ENCODE assay signal across 15 mouse cellular contexts in the genomic region with DNA sequence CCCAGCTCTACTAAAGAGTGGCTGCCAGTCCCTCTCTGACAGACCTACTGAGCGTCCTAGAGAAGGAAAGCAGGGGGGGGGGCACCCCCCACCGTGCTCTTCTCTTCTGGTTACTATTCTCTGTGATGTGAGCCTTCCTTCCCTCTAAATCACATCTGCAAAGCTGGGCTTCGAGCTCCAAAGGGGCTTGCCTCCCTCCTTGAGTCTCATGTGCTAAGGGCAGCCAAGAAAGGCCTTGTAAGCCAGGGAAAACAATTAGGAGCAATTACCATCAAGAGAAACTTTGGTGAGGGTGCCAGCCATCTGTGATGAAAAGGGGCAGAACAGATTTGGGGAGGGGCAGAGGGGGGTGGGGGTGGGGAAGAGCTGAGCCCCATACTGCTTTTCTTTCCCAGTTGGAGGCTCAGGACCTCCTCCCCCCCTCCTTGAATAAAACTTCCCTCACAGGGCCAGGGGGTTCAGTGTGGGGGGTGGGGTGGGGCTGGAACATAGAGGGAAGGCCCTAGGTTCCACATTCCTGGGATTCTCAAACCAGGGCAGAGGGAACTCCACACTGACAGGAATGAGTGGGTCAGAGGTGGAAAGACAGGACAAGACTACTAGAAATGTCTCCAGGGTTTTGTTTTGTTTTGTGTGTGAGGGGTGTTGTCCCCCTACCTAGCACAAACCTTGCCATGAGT. TPM values are rescaled to one million over a fixed set of nuclear protein-coding genes. Genes with fewer than 3 reads are reported as not detected.
DNase-seq lines count a peak whose midpoint lies in the region; ATAC-seq lines count a peak whose summit lies in the region.
"Had no signal": no experiment of that assay in that cellular context is flagged by ENCODE, and none has a peak within 500 bp of the region (broad histone marks: within the 10 kb centered on the region; RNA-seq: fewer than 3 reads in every experiment).

No protein-coding gene starts in this region.

- H3K4me2 ChIP-seq in midbrain, embryonic 11.5 days = no peak overlapping the region
- no peak overlapping the region for H3K4me2 ChIP-seq in midbrain, embryonic 16.5 days (ENCODE audit: low read length)
- H3K4me2 ChIP-seq in embryonic facial prominence, embryonic 11.5 days (ENCODE audit: low read depth, low read length) = no peak overlapping the region
- no peak overlapping the region for H3K4me2 ChIP-seq in forebrain, embryonic 14.5 days (ENCODE audit: low read length)
- H3K4me2 ChIP-seq: embryonic facial prominence, embryonic 15.5 days had no signal

- peaks cover 6% of the 10 kb centered on the region; the same call in 1 of the 2 replicates for H3K4me1 ChIP-seq in midbrain, embryonic 11.5 days (ENCODE audit: control insufficient read depth, insufficient read depth, low read length)
- H3K4me1 ChIP-seq in midbrain, embryonic 16.5 days (ENCODE audit: control insufficient read depth, insufficient read depth, low read length) = no peaks in the 10 kb centered on the region
- H3K4me1 ChIP-seq in embryonic facial prominence, embryonic 11.5 days (ENCODE audit: control insufficient read depth, insufficient read depth, low read length) = no peaks in the 10 kb centered on the region
- H3K4me1 ChIP-seq in forebrain, embryonic 14.5 days (ENCODE audit: control insufficient read depth, insufficient read depth, low read length) = peaks cover 12% of the 10 kb centered on the region

- intact Hi-C loops in left cerebral cortex, postnatal 36 days (cut with DNase I) = no loop called here

- ATAC-seq in midbrain, embryonic 11.5 days (ENCODE audit: low FRiP score) = no peak
- ATAC-seq in midbrain, embryonic 16.5 days = no peak
- ATAC-seq in embryonic facial prominence, embryonic 11.5 days (replicated peaks; ENCODE audit: insufficient number of reproducible peaks, low FRiP score, low TSS enrichment, low read depth) = no peak
- peak; percentile 72 for ATAC-seq in forebrain, embryonic 14.5 days
- ATAC-seq: inflammation-experienced regulatory T-cells, adult 6 months; Patski had no signal

- WGBS in midbrain, embryonic 11.5 days = 17% methylated on average over 3 of the region's 3 CpGs
- 13% methylated on average over 3 of the region's 3 CpGs for WGBS in midbrain, embryonic 16.5 days
- WGBS in embryonic facial prominence, embryonic 11.5 days = 9% methylated on average over 3 of the region's 3 CpGs
- WGBS in forebrain, embryonic 14.5 days = 4% methylated on average over 3 of the region's 3 CpGs

- no peak overlapping the region for H3K4me3 ChIP-seq in midbrain, embryonic 11.5 days (ENCODE audit: low read depth, low read length)
- no peak overlapping the region for H3K4me3 ChIP-seq in midbrain, embryonic 16.5 days (ENCODE audit: low read depth, low read length)
- H3K4me3 ChIP-seq in embryonic facial prominence, embryonic 11.5 days (ENCODE audit: low read depth, low read length) = no peak overlapping the region
- no peak overlapping the region for H3K4me3 ChIP-seq in forebrain, embryonic 14.5 days (ENCODE audit: low read depth, low read length)
- H3K4me3 ChIP-seq: embryonic facial prominence, embryonic 15.5 days had no signal

- H3K36me3 ChIP-seq in midbrain, embryonic 11.5 days (ENCODE audit: control insufficient read depth, insufficient read depth, low read length) = peaks cover 5% of the 10 kb centered on the region; the same call in 1 of the 2 replicates
- 0 out of 2 replicates have a peak, but pooled peaks cover 13% of the 10 kb centered on the region for H3K36me3 ChIP-seq in midbrain, embryonic 16.5 days (ENCODE audit: control insufficient read depth, insufficient read depth, low read length)
- H3K36me3 ChIP-seq in embryonic facial prominence, embryonic 11.5 days (replicated peaks; ENCODE audit: control insufficient read depth, insufficient read depth, low read depth, low read length) = no peaks in the 10 kb centered on the region
- H3K36me3 ChIP-seq in forebrain, embryonic 14.5 days (ENCODE audit: control insufficient read depth, insufficient read depth, low read length) = peaks cover 20% of the 10 kb centered on the region; the same call in 1 of the 2 replicates

- no peak overlapping the region for H3K27ac ChIP-seq in midbrain, embryonic 11.5 days (ENCODE audit: low read depth, low read length)
- H3K27ac ChIP-seq in midbrain, embryonic 16.5 days (ENCODE audit: low read length) = no peak overlapping the region
- H3K27ac ChIP-seq in embryonic facial prominence, embryonic 11.5 days (replicated peaks; ENCODE audit: low read depth, low read length) = 0 out of 2 replicates have a peak overlapping the region, but pooled peaks have one; percentile 35
- 0 out of 2 replicates have a peak overlapping the region, but pooled peaks have one; percentile 24 for H3K27ac ChIP-seq in forebrain, embryonic 14.5 days (ENCODE audit: low read depth, low read length)
- H3K27ac ChIP-seq: embryonic facial prominence, embryonic 15.5 days had no signal

- peak; percentile 81 for DNase-seq in midbrain, embryonic 11.5 days (ENCODE audit: low spot score, missing footprints)
- DNase-seq in embryonic facial prominence, embryonic 11.5 days (ENCODE audit: low spot score) = no peak
- peak; percentile 81 for DNase-seq in forebrain, embryonic 14.5 days (ENCODE audit: low spot score)
- DNase-seq in retina, postnatal 1 day = peak; percentile 89
- DNase-seq in adrenal gland, adult (ENCODE audit: inconsistent age in 2 of 2, low spot score in 1 of 2) = no peak
- no peak for DNase-seq in left cerebral cortex, postnatal 36 days (ENCODE audit: low spot score in 2 of 2)
- DNase-seq: adrenal gland, adult 2 months; cerebellum, postnatal 10 days; heart, postnatal 14 days; lung, adult 2 months; thymus, adult 18-20 months had no signal

- no peaks in the 10 kb centered on the region for H3K9me3 ChIP-seq in midbrain, embryonic 11.5 days (ENCODE audit: control insufficient read depth, low read length)
- no peaks in the 10 kb centered on the region for H3K9me3 ChIP-seq in midbrain, embryonic 16.5 days (replicated peaks; ENCODE audit: control insufficient read depth, low read length, poor library complexity, severe bottlenecking)
- no peaks in the 10 kb centered on the region for H3K9me3 ChIP-seq in embryonic facial prominence, embryonic 11.5 days (replicated peaks; ENCODE audit: control insufficient read depth, low read length)
- H3K9me3 ChIP-seq in forebrain, embryonic 14.5 days (replicated peaks; ENCODE audit: control insufficient read depth, low read length) = no peaks in the 10 kb centered on the region
- H3K9me3 ChIP-seq: embryonic facial prominence, embryonic 15.5 days had no signal

- H3K27me3 ChIP-seq in midbrain, embryonic 11.5 days (ENCODE audit: control insufficient read depth, insufficient read depth, low read length) = no peaks in the 10 kb centered on the region
- H3K27me3 ChIP-seq in midbrain, embryonic 16.5 days (ENCODE audit: control insufficient read depth, insufficient read depth, low read depth, low read length) = no peaks in the 10 kb centered on the region
- H3K27me3 ChIP-seq in embryonic facial prominence, embryonic 11.5 days (ENCODE audit: control insufficient read depth, insufficient read depth, low read length) = no peaks in the 10 kb centered on the region
- no peaks in the 10 kb centered on the region for H3K27me3 ChIP-seq in forebrain, embryonic 14.5 days (replicated peaks; ENCODE audit: control insufficient read depth, insufficient read depth, low read length)
- H3K27me3 ChIP-seq: embryonic facial prominence, embryonic 15.5 days; Patski had no signal

- no peak overlapping the region for H3K9ac ChIP-seq in midbrain, embryonic 11.5 days (ENCODE audit: low read length)
- no peak overlapping the region for H3K9ac ChIP-seq in midbrain, embryonic 16.5 days (ENCODE audit: low read depth, low read length)
- no peak overlapping the region for H3K9ac ChIP-seq in embryonic facial prominence, embryonic 11.5 days (replicated peaks; ENCODE audit: low read length)
- no peak overlapping the region for H3K9ac ChIP-seq in forebrain, embryonic 14.5 days (ENCODE audit: low read length)
- H3K9ac ChIP-seq: embryonic facial prominence, embryonic 15.5 days had no signal

RNA-seq across cellular contexts. Expression of gene Col2a1, which starts 30.7 kb away (rescaled TPM):
- 94.5 and 94.6 TPM in 2 replicates for polyA plus RNA-seq in midbrain, embryonic 11.5 days (2014; fragmentation: Nextera tagmentation; extraction: Ambion mirVana)
- 22.6 and 34.8 TPM in 2 replicates for polyA plus RNA-seq in midbrain, embryonic 16.5 days (2015; fragmentation: Nextera tagmentation; extraction: Ambion mirVana)
- 161 and 177 TPM in 2 replicates for polyA plus RNA-seq in embryonic facial prominence, embryonic 11.5 days (2014; fragmentation: Nextera tagmentation; extraction: Ambion mirVana)
- polyA plus RNA-seq in forebrain, embryonic 14.5 days (2014; fragmentation: Nextera tagmentation; extraction: Ambion mirVana) = 19.4 and 23.9 TPM in 2 replicates
- under 1 TPM; 0.30 to 0.48 TPM for total RNA-seq in left cerebral cortex, postnatal 36 days (2021)
- total RNA-seq: adrenal gland, adult 2 months had no signal
- polyA plus RNA-seq: inflammation-experienced regulatory T-cells, adult 6 months had no signal

RNA-seq across cellular contexts. Expression of gene Pfkm, which starts 57.2 kb away (rescaled TPM):
- 36.3 TPM in 2 replicates for polyA plus RNA-seq in midbrain, embryonic 11.5 days (2014; fragmentation: Nextera tagmentation; extraction: Ambion mirVana)
- 93.9 and 102 TPM in 2 replicates for polyA plus RNA-seq in midbrain, embryonic 16.5 days (2015; fragmentation: Nextera tagmentation; extraction: Ambion mirVana)
- 36.8 and 37.4 TPM in 2 replicates for polyA plus RNA-seq in embryonic facial prominence, embryonic 11.5 days (2014; fragmentation: Nextera tagmentation; extraction: Ambion mirVana)
- 65.0 and 73.6 TPM in 2 replicates for polyA plus RNA-seq in forebrain, embryonic 14.5 days (2014; fragmentation: Nextera tagmentation; extraction: Ambion mirVana)
- total RNA-seq in left cerebral cortex, postnatal 36 days (2021) = 100 to 1,000 TPM; 381 to 455 TPM

RNA-seq across cellular contexts. Expression of gene Senp1, which starts 58.3 kb away (rescaled TPM):
- polyA plus RNA-seq in midbrain, embryonic 11.5 days (2014; fragmentation: Nextera tagmentation; extraction: Ambion mirVana) = 46.2 and 47.6 TPM in 2 replicates
- 20.8 and 25.3 TPM in 2 replicates for polyA plus RNA-seq in midbrain, embryonic 16.5 days (2015; fragmentation: Nextera tagmentation; extraction: Ambion mirVana)
- 44.2 and 45.7 TPM in 2 replicates for polyA plus RNA-seq in embryonic facial prominence, embryonic 11.5 days (2014; fragmentation: Nextera tagmentation; extraction: Ambion mirVana)
- 21.7 and 24.8 TPM in 2 replicates for polyA plus RNA-seq in forebrain, embryonic 14.5 days (2014; fragmentation: Nextera tagmentation; extraction: Ambion mirVana)
- total RNA-seq in left cerebral cortex, postnatal 36 days (2021) = 10 to 100 TPM in 1 of 2 experiments, 1 to 10 TPM in 1; 9.8 to 14.5 TPM

Comparison
In these comparisons a context has a peak if more than half of its experiments do, and no peak if none do; other contexts are left out.
1. DNase-seq: peak in midbrain, embryonic 11.5 days (single experiment), forebrain, embryonic 14.5 days (single experiment) and retina, postnatal 1 day (single experiment); none in embryonic facial prominence, embryonic 11.5 days (single experiment), adrenal gland, adult (0 of 2) and left cerebral cortex, postnatal 36 days (0 of 2).
2. H3K27ac ChIP-seq: peak in embryonic facial prominence, embryonic 11.5 days (single experiment) and forebrain, embryonic 14.5 days (single experiment); none in midbrain, embryonic 11.5 days (single experiment) and midbrain, embryonic 16.5 days (single experiment).